Mouse (Mus musculus): Measurements from ENCODE around the gene Cdkal1.

DNA sequence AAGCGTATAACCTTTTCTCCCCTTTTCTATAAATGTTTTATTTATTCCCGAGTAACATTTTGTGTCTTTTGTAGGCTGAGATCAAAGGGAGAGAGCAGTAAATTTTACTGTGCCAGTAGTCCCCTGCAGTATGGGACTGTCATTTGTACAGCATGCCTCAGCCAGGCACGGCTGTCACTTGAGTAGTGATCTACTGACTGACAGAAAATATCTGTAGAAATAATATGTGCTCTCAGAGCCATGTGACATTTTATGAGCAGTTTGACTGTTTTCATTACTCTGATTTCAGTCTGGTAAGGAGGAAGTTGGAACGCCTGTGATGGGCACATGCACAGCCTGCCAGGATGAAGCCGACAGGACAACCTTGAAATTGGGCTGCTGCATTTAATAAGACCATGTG is 455.6 kb downstream of the Cdkal1 start:
- TF ChIP-seq CTCF (IDR thresholded peaks at IDR 0.05; ENCODE audit: extremely low read depth, insufficient read length, insufficient replicate concordance, low read depth, low read length) (no peak), POLR2A (IDR thresholded peaks at IDR 0.05; ENCODE audit: low read depth, low read length) (no peak)

Data from small intestine, adult 2 months (tissue).